Mouse (Mus musculus) urinary bladder, postnatal 36 days (tissue): ENCODE results near the gene Spdl1.

Source experiments
- DNase-seq, 2 experiments: peaks; one replicate each; pipeline ENCODE4 v3.0.0; 2022; ENCODE audit warnings: low spot score in 2 of 2, mixed read lengths in 1 of 2

The Spdl1 gene

GRCm38 (mm10) chr11:34833318-34834086, at the start of gene Spdl1:
Gene Spdl1, minus strand, starts transcription at chr11:34833641.
- peak; percentile 96 to 97 for DNase-seq

GRCm38 (mm10) chr11:34881528-34881927, 48.1 kb upstream of the Spdl1 start:
- DNase-seq, result no peak

GRCm38 (mm10) chr11:34879678-34880077, 46.2 kb upstream of the Spdl1 start:
- no peak for DNase-seq

GRCm38 (mm10) chr11:34873861-34874260, 40.4 kb upstream of the Spdl1 start:
- no peak for DNase-seq

- no peak for DNase-seq
These were observed 39.0 kb upstream of the Spdl1 start for GRCm38 (mm10) chr11:34872432-34872831.

GRCm38 (mm10) chr11:34871991-34872390, 38.5 kb upstream of the Spdl1 start:
- peak; percentile 17 to 59 for DNase-seq

GRCm38 (mm10) chr11:34871456-34871855, 38.0 kb upstream of the Spdl1 start:
- peak in 1 of 2 experiments; percentile 42 for DNase-seq

GRCm38 (mm10) chr11:34868626-34869025, 35.2 kb upstream of the Spdl1 start:
- DNase-seq, result no peak

GRCm38 (mm10) chr11:34865741-34866270, 32.4 kb upstream of the Spdl1 start:
- no peak for DNase-seq

- peak in 1 of 2 experiments; percentile 73 for DNase-seq
These were observed 31.7 kb upstream of the Spdl1 start for GRCm38 (mm10) chr11:34865181-34865580.

- DNase-seq, result no peak
These were observed 23.2 kb upstream of the Spdl1 start for GRCm38 (mm10) chr11:34856652-34857051.

- DNase-seq, result no peak
These were observed 12.8 kb upstream of the Spdl1 start for GRCm38 (mm10) chr11:34846268-34846652.

GRCm38 (mm10) chr11:34845567-34846267, 12.3 kb upstream of the Spdl1 start:
- DNase-seq, result peak; percentile 32 to 80

GRCm38 (mm10) chr11:34843517-34843916, 10.1 kb upstream of the Spdl1 start:
- no peak for DNase-seq

- DNase-seq, result no peak
These were observed 6.8 kb upstream of the Spdl1 start for GRCm38 (mm10) chr11:34840283-34840682.

GRCm38 (mm10) chr11:34839051-34839450, 5.6 kb upstream of the Spdl1 start:
- no peak for DNase-seq

- no peak for DNase-seq
These were observed 2.8 kb upstream of the Spdl1 start for GRCm38 (mm10) chr11:34836272-34836671.

GRCm38 (mm10) chr11:34832678-34833077, 763 bp downstream of the Spdl1 start:
- no peak for DNase-seq

GRCm38 (mm10) chr11:34827803-34828202, 5.6 kb downstream of the Spdl1 start:
- no peak for DNase-seq

- no peak for DNase-seq
These were observed 6.5 kb downstream of the Spdl1 start for GRCm38 (mm10) chr11:34826940-34827339.

GRCm38 (mm10) chr11:34824791-34825190, 8.7 kb downstream of the Spdl1 start:
- DNase-seq, result no peak

- no peak for DNase-seq
These were observed 18.7 kb downstream of the Spdl1 start for GRCm38 (mm10) chr11:34814767-34815166.

- no peak for DNase-seq
These were observed 19.1 kb downstream of the Spdl1 start for GRCm38 (mm10) chr11:34814319-34814718.
